Mouse (Mus musculus) kidney, embryonic 16.5 days (tissue): ENCODE measurements around the gene Rbpjl. TPM values are rescaled to one million over a fixed set of nuclear protein-coding genes. Genes with fewer than 3 reads are reported as not detected.

ENCODE experiments used
- ATAC-seq: fragments of 200-750 bp; cut with Nextera tagmentation; 2 replicates; pipeline ENCODE4 v1.8.0; 2017; ENCODE audit warnings: moderate TSS enrichment; ENCODE audit not compliant: low FRiP score, low TSS enrichment
- H3K27ac ChIP-seq: fragments of 300-500 bp; sonication (generic); 2 replicates; pipeline ENCODE4 v1.5.1; 2014; ENCODE audit warnings: low read length
- H3K27me3 ChIP-seq: fragments of 300-500 bp; sonication (generic); 2 replicates; pipeline ENCODE4 v1.6.1; 2014; ENCODE audit warnings: low read length, control low read depth, mixed read lengths; ENCODE audit not compliant: insufficient read depth
- H3K36me3 ChIP-seq: fragments of 300-500 bp; sonication (generic); 2 replicates; pipeline ENCODE4 v1.6.1; 2014; ENCODE audit warnings: low read length, control low read depth, mixed read lengths; ENCODE audit not compliant: insufficient read depth
- H3K4me1 ChIP-seq: fragments of 300-500 bp; sonication (generic); 2 replicates; pipeline ENCODE4 v1.6.1; 2014; ENCODE audit warnings: low read length, control low read depth, mixed read lengths; ENCODE audit not compliant: insufficient read depth
- H3K4me2 ChIP-seq: fragments of 300-500 bp; sonication (generic); replicated peaks from 2 replicates; pipeline ENCODE4 v1.6.1; 2014; ENCODE audit warnings: low read depth, low read length
- H3K4me3 ChIP-seq: fragments of 300-500 bp; sonication (generic); 2 replicates; pipeline ENCODE4 v1.5.1; 2014; ENCODE audit warnings: mild to moderate bottlenecking, low read length
- H3K9ac ChIP-seq: fragments of 300-500 bp; sonication (generic); replicated peaks from 2 replicates; pipeline ENCODE4 v1.6.1; 2014; ENCODE audit warnings: low read length
- H3K9me3 ChIP-seq: fragments of 300-500 bp; sonication (generic); 2 replicates; pipeline ENCODE4 v1.6.1; 2016; ENCODE audit warnings: low read length, control low read depth
- WGBS: fragments of 180-500 bp; shearing (Covaris S2); extraction: QIAGEN DNeasy Blood & Tissue Kit; methylation state at CpG from one replicate; pipeline ENCODE4 v1.1.7; 2014; 5-methylcytosine and 5-hydroxymethylcytosine counted together
- microRNA-seq: library from miRNA; unstranded; fragments of <30 nt; microRNA quantifications from one replicate; pipeline ENCODE4, GENCODE M21; 2016
- polyA plus RNA-seq: library from polyadenylated mRNA; unstranded; fragments of >200 nt; fragmentation: Nextera tagmentation; extraction: Ambion mirVana; gene quantifications from 2 replicates; pipeline ENCODE4 v1.2.1, GENCODE M21; 2015

Gene Rbpjl
- polyA plus RNA-seq, 1 experiment from 2014 or later: 0.29 TPM

DNA sequence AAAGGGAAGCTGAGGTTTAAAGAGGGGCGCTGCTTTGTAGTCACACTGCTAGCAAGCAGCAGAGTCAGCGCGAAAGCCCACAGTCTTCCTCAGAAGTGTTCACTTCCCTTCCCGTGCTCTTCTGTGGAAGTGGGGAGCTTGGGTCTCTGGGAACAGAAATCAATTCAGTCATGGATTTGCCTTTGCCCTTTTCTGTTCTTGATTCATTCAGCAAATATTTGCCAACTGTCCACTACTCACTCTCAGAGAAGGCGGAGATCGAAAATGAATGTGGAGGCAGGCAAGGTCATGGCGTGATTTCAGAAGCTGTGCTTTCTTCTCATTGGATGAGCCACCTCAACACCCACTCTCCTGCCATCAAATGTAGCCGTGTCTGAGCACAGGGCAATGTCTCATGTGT lies 55.6 kb downstream of the Rbpjl start:
- Histone ChIP-seq H3K27ac (peak overlapping the region; percentile 94), H3K4me2 (no peak overlapping the region), H3K4me1 (peaks cover 42% of the 10 kb centered on the region), H3K9me3 (no peaks in the 10 kb centered on the region), H3K36me3 (no peaks in the 10 kb centered on the region), H3K9ac (no peak overlapping the region; the same call in 1 of the 2 replicates), H3K4me3 (no peak overlapping the region), H3K27me3 (no peaks in the 10 kb centered on the region)
- no peak for ATAC-seq
- WGBS: 87% methylated on average over 8 of the region's 8 CpGs

DNA sequence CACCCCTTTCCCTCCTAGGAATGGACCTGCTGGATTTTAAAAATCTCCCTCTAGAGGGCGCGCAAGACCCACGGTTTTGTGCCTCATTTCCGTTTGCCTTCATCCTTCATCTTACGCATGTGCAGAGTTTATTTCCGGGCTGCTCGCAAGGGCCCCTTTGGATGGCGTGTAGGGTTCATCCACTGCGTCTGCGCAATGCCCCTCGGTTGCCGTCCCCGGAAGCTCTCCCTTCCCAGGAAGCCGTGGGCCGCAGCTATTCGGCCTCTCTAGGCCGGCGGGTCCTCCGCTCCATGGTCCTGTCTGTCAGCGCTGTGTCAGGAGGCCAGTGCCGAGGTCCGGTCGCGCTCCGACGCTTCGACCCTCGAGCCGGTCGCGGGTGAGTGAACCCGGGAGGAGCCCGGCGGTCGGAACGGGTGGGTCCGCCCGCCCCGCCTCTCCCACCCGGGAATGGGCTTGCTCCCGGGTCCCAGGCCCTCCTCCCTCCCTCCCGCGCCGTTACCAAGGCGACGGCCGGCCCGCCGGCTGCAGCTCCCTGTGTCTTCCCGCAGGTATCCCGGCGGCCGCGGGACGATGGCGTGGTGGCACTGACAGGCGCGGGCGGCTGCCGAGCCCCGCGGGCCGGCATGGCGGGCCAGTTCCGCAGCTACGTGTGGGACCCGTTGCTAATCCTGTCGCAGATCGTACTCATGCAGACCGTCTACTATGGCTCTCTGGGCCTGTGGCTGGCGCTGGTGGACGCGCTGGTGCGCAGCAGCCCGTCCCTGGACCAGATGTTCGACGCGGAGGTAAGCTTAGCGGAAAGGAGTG lies 58.0 kb downstream of the Rbpjl start, which contains the start of gene Gm20458:
TSS of gene Gm20458 (plus strand) at position 223 of the 807 bp plus-strand sequence.
- ATAC-seq: peak; percentile 98
- Histone ChIP-seq H3K27ac (peak within 1 kb of the TSS; percentile 83), H3K27me3 (no peaks in the 10 kb centered on the region), H3K4me2 (peak within 1 kb of the TSS; percentile 75), H3K36me3 (peaks cover 11% of the 10 kb centered on the region; the same call in 1 of the 2 replicates), H3K9me3 (no peaks in the 10 kb centered on the region), H3K9ac (peak within 1 kb of the TSS; percentile 83), H3K4me1 (peaks cover 21% of the 10 kb centered on the region), H3K4me3 (peak within 1 kb of the TSS; percentile 91)
- WGBS: under 1% methylated on average over 64 of the region's 79 CpGs

Small RNA genes within 50 kb of the gene (microRNA-seq; reads per million reads assigned to microRNA genes)
- not detected for gene Mir7678

Other genes with a start within 250 kb of the Rbpjl start
- 0.21 and 0.25 TPM in 2 replicates for gene Kcns1, start 232.0 kb upstream of the Rbpjl start, polyA plus RNA-seq
- not detected in 2 replicates for gene Wfdc5, start 220.4 kb upstream of the Rbpjl start, polyA plus RNA-seq
- gene Wfdc12, start 212.5 kb upstream of the Rbpjl start, polyA plus RNA-seq: not detected in 2 replicates
- not detected in 2 replicates for gene Wfdc15a, start 203.0 kb upstream of the Rbpjl start, polyA plus RNA-seq
- 98.1 and 100 TPM in 2 replicates for gene Wfdc15b, start 181.5 kb upstream of the Rbpjl start, polyA plus RNA-seq
- not detected in 2 replicates for gene Svs2, start 164.7 kb upstream of the Rbpjl start, polyA plus RNA-seq
- gene Svs3b, start 146.5 kb upstream of the Rbpjl start, polyA plus RNA-seq: not detected in 2 replicates
- gene Svs4, start 124.7 kb upstream of the Rbpjl start, polyA plus RNA-seq: not detected in 2 replicates
- gene Svs3a, start 113.9 kb upstream of the Rbpjl start, polyA plus RNA-seq: not detected in 2 replicates
- gene Svs6, start 86.4 kb upstream of the Rbpjl start, polyA plus RNA-seq: not detected in 2 replicates
- not detected in 2 replicates for gene Svs5, start 70.4 kb upstream of the Rbpjl start, polyA plus RNA-seq
- 0.41 and 1.00 TPM in 2 replicates for gene Slpi, start 14.0 kb upstream of the Rbpjl start, polyA plus RNA-seq
- gene Matn4, start 2.0 kb downstream of the Rbpjl start, polyA plus RNA-seq: 0.75 and 2.0 TPM in 2 replicates
- gene Sdc4, start 40.7 kb downstream of the Rbpjl start, polyA plus RNA-seq: 204 and 209 TPM in 2 replicates
- 65.9 and 67.0 TPM in 2 replicates for gene Sys1, start 53.8 kb downstream of the Rbpjl start, polyA plus RNA-seq
- 8.1 and 14.0 TPM in 2 replicates for gene Gm20458, start 57.8 kb downstream of the Rbpjl start, polyA plus RNA-seq
- gene Trp53tg5, start 70.6 kb downstream of the Rbpjl start, polyA plus RNA-seq: not detected in 2 replicates
- gene Dbndd2, start 83.0 kb downstream of the Rbpjl start, polyA plus RNA-seq: 12.6 and 18.2 TPM in 2 replicates
- gene Pigt, start 94.4 kb downstream of the Rbpjl start, polyA plus RNA-seq: 70.7 and 75.8 TPM in 2 replicates
- 399 and 441 TPM in 2 replicates for gene Wfdc2, start 159.3 kb downstream of the Rbpjl start, polyA plus RNA-seq
- not detected in 2 replicates for gene Spint3, start 170.3 kb downstream of the Rbpjl start, polyA plus RNA-seq
- gene Wfdc6a, start 182.3 kb downstream of the Rbpjl start, polyA plus RNA-seq: not detected in 2 replicates
- not detected in 2 replicates for gene Eppin, start 190.5 kb downstream of the Rbpjl start, polyA plus RNA-seq
- gene Wfdc6b, start 210.4 kb downstream of the Rbpjl start, polyA plus RNA-seq: not detected in 2 replicates
- not detected in 2 replicates for gene Wfdc8, start 210.5 kb downstream of the Rbpjl start, polyA plus RNA-seq
- gene Wfdc16, start 235.7 kb downstream of the Rbpjl start, polyA plus RNA-seq: not detected in 2 replicates